Mouse (Mus musculus) midbrain, embryonic 15.5 days (tissue): ENCODE measurements around the gene Tbc1d19. TPM values are rescaled to one million over a fixed set of nuclear protein-coding genes. Genes with fewer than 3 reads are reported as not detected.

Source experiments
- ATAC-seq: fragments of 200-750 bp; cut with Nextera tagmentation; replicated peaks from 2 replicates; pipeline ENCODE4 v1.8.0; 2017; ENCODE audit warnings: moderate TSS enrichment
- H3K27ac ChIP-seq: fragments of 300-500 bp; sonication (generic); 2 replicates; pipeline ENCODE4 v1.5.1; 2015; ENCODE audit warnings: mild to moderate bottlenecking, inconsistent platforms
- H3K27me3 ChIP-seq: fragments of 300-500 bp; sonication (generic); replicated peaks from 2 replicates; pipeline ENCODE4 v1.6.1; 2015; ENCODE audit warnings: inconsistent platforms
- H3K36me3 ChIP-seq: fragments of 300-500 bp; sonication (generic); replicated peaks from 2 replicates; pipeline ENCODE4 v1.6.1; 2015; ENCODE audit warnings: inconsistent platforms
- H3K4me1 ChIP-seq: fragments of 300-500 bp; sonication (generic); 2 replicates; pipeline ENCODE4 v1.6.1; 2015; ENCODE audit warnings: inconsistent platforms
- H3K4me2 ChIP-seq: fragments of 300-500 bp; sonication (generic); 2 replicates; pipeline ENCODE4 v1.6.1; 2015; ENCODE audit warnings: inconsistent platforms, mild to moderate bottlenecking, moderate library complexity
- H3K4me3 ChIP-seq: fragments of 300-500 bp; sonication (generic); 2 replicates; pipeline ENCODE4 v1.5.1; 2015; ENCODE audit warnings: mild to moderate bottlenecking, inconsistent platforms
- H3K9ac ChIP-seq: fragments of 300-500 bp; sonication (generic); 2 replicates; pipeline ENCODE4 v1.6.1; 2015; ENCODE audit warnings: mild to moderate bottlenecking, inconsistent platforms
- H3K9me3 ChIP-seq: fragments of 300-500 bp; sonication (generic); 2 replicates; pipeline ENCODE4 v1.6.1; 2016; ENCODE audit warnings: inconsistent platforms
- WGBS: fragments of 180-500 bp; shearing (Covaris S2); methylation state at CpG from one replicate; pipeline ENCODE4 v1.1.7; 2015; ENCODE audit warnings: mixed read lengths; 5-methylcytosine and 5-hydroxymethylcytosine counted together
- polyA plus RNA-seq: library from polyadenylated mRNA; unstranded; fragments of >200 nt; fragmentation: Nextera tagmentation; extraction: Ambion mirVana; gene quantifications from 2 replicates; pipeline ENCODE4 v1.2.1, GENCODE M21; 2015

Gene Tbc1d19
- polyA plus RNA-seq, 1 experiment from 2014 or later: 66.8 TPM

- 0 out of 2 replicates have a peak, but pooled peaks have one; percentile 30 for ATAC-seq
- no peak overlapping the region for H3K27ac ChIP-seq
- 29% methylated on average over 6 of the region's 6 CpGs for WGBS
These were observed 45.2 kb downstream of the Tbc1d19 start for GRCm38 (mm10) chr5:53854561-53854960.

GRCm38 (mm10) chr5:53856011-53856410 lies 46.6 kb downstream of the Tbc1d19 start:
- no peak for ATAC-seq
- Histone ChIP-seq H3K9me3 (no peaks in the 10 kb centered on the region), H3K9ac (no peak overlapping the region), H3K4me2 (no peak overlapping the region), H3K4me1 (0 out of 2 replicates have a peak, but pooled peaks cover 4% of the 10 kb centered on the region), H3K27ac (no peak overlapping the region), H3K4me3 (no peak overlapping the region), H3K27me3 (no peaks in the 10 kb centered on the region), H3K36me3 (peaks cover 9% of the 10 kb centered on the region; the same call in 1 of the 2 replicates)
- WGBS: 91% methylated on average over 6 of the region's 6 CpGs

More at GRCm38 (mm10) chr5:53854561-53854960, 45.2 kb downstream of the Tbc1d19 start:
- peaks cover 9% of the 10 kb centered on the region; the same call in 1 of the 2 replicates for H3K36me3 ChIP-seq
- H3K4me3 ChIP-seq: no peak overlapping the region
- H3K9ac ChIP-seq: no peak overlapping the region
- H3K4me2 ChIP-seq: no peak overlapping the region
- H3K9me3 ChIP-seq: no peaks in the 10 kb centered on the region
- 0 out of 2 replicates have a peak, but pooled peaks cover 4% of the 10 kb centered on the region for H3K4me1 ChIP-seq
- no peaks in the 10 kb centered on the region for H3K27me3 ChIP-seq

GRCm38 (mm10) chr5:53865146-53865545 lies 55.7 kb downstream of the Tbc1d19 start:
- Histone ChIP-seq H3K9ac (no peak overlapping the region), H3K4me3 (no peak overlapping the region), H3K9me3 (no peaks in the 10 kb centered on the region), H3K36me3 (no peaks in the 10 kb centered on the region), H3K27ac (no peak overlapping the region), H3K27me3 (no peaks in the 10 kb centered on the region), H3K4me2 (no peak overlapping the region), H3K4me1 (no peaks in the 10 kb centered on the region)
- no peak for ATAC-seq
- 82% methylated on average over 5 of the region's 5 CpGs for WGBS

GRCm38 (mm10) chr5:53865991-53866390 lies 56.6 kb downstream of the Tbc1d19 start:
- H3K27me3 ChIP-seq: no peaks in the 10 kb centered on the region
- H3K4me2 ChIP-seq: no peak overlapping the region
- no peaks in the 10 kb centered on the region for H3K4me1 ChIP-seq
- H3K4me3 ChIP-seq: no peak overlapping the region
- ATAC-seq: no peak
- no peaks in the 10 kb centered on the region for H3K36me3 ChIP-seq
- H3K9me3 ChIP-seq: no peaks in the 10 kb centered on the region
- no peak overlapping the region for H3K9ac ChIP-seq
- 91% methylated on average over 6 of the region's 6 CpGs for WGBS
- no peak overlapping the region for H3K27ac ChIP-seq

GRCm38 (mm10) chr5:53871665-53872312 lies 62.4 kb downstream of the Tbc1d19 start:
- H3K9me3 ChIP-seq: no peaks in the 10 kb centered on the region
- no peak overlapping the region for H3K9ac ChIP-seq
- H3K4me1 ChIP-seq: no peaks in the 10 kb centered on the region
- H3K36me3 ChIP-seq: no peaks in the 10 kb centered on the region
- no peak overlapping the region for H3K4me2 ChIP-seq
- WGBS: 27% methylated on average over 6 of the region's 6 CpGs
- H3K27ac ChIP-seq: no peak overlapping the region
- no peak overlapping the region for H3K4me3 ChIP-seq
- H3K27me3 ChIP-seq: no peaks in the 10 kb centered on the region
- ATAC-seq: peak; percentile 84

GRCm38 (mm10) chr5:53874966-53875365 lies 65.6 kb downstream of the Tbc1d19 start:
- H3K9ac ChIP-seq: no peak overlapping the region
- no peaks in the 10 kb centered on the region for H3K4me1 ChIP-seq
- WGBS: 89% methylated on average over 3 of the region's 3 CpGs
- no peaks in the 10 kb centered on the region for H3K9me3 ChIP-seq
- H3K4me2 ChIP-seq: no peak overlapping the region
- ATAC-seq: no peak
- no peaks in the 10 kb centered on the region for H3K27me3 ChIP-seq
- no peak overlapping the region for H3K27ac ChIP-seq
- no peaks in the 10 kb centered on the region; the same call in 1 of the 2 replicates for H3K36me3 ChIP-seq
- no peak overlapping the region for H3K4me3 ChIP-seq

- Histone ChIP-seq H3K4me2 (no peak overlapping the region), H3K4me1 (no peaks in the 10 kb centered on the region), H3K9ac (no peak overlapping the region), H3K27me3 (no peaks in the 10 kb centered on the region), H3K4me3 (no peak overlapping the region), H3K27ac (no peak overlapping the region), H3K9me3 (no peaks in the 10 kb centered on the region), H3K36me3 (no peaks in the 10 kb centered on the region; the same call in 1 of the 2 replicates)
- 68% methylated on average over 4 of the region's 4 CpGs for WGBS
- no peak for ATAC-seq
These were observed 71.3 kb downstream of the Tbc1d19 start for GRCm38 (mm10) chr5:53880724-53881123.

GRCm38 (mm10) chr5:53881381-53881990 lies 72.1 kb downstream of the Tbc1d19 start:
- H3K9me3 ChIP-seq: no peaks in the 10 kb centered on the region
- H3K36me3 ChIP-seq: no peaks in the 10 kb centered on the region; the same call in 1 of the 2 replicates
- H3K27ac ChIP-seq: no peak overlapping the region
- H3K4me2 ChIP-seq: no peak overlapping the region
- H3K4me1 ChIP-seq: no peaks in the 10 kb centered on the region
- no peak overlapping the region for H3K4me3 ChIP-seq
- no peak overlapping the region for H3K9ac ChIP-seq
- WGBS: 85% methylated on average over 4 of the region's 4 CpGs
- H3K27me3 ChIP-seq: no peaks in the 10 kb centered on the region
- ATAC-seq: no peak

- 92% methylated on average over 9 of the region's 9 CpGs for WGBS
- no peaks in the 10 kb centered on the region for H3K9me3 ChIP-seq
- no peak overlapping the region for H3K4me3 ChIP-seq
- H3K4me1 ChIP-seq: no peaks in the 10 kb centered on the region
- 0 out of 2 replicates have a peak, but pooled peaks cover 5% of the 10 kb centered on the region for H3K36me3 ChIP-seq
- H3K9ac ChIP-seq: no peak overlapping the region
- no peak for ATAC-seq
- H3K27ac ChIP-seq: no peak overlapping the region
- no peak overlapping the region for H3K4me2 ChIP-seq
- H3K27me3 ChIP-seq: no peaks in the 10 kb centered on the region
These were observed 92.0 kb downstream of the Tbc1d19 start for GRCm38 (mm10) chr5:53901406-53901805.

- no peak for ATAC-seq
- no peak overlapping the region for H3K9ac ChIP-seq
- WGBS: 86% methylated on average over 3 of the region's 3 CpGs
- H3K4me3 ChIP-seq: no peak overlapping the region
- no peak overlapping the region for H3K27ac ChIP-seq
- H3K9me3 ChIP-seq: no peaks in the 10 kb centered on the region
- no peaks in the 10 kb centered on the region for H3K4me1 ChIP-seq
- H3K27me3 ChIP-seq: no peaks in the 10 kb centered on the region
- no peak overlapping the region for H3K4me2 ChIP-seq
- H3K36me3 ChIP-seq: 0 out of 2 replicates have a peak, but pooled peaks cover 10% of the 10 kb centered on the region
These were observed 93.4 kb downstream of the Tbc1d19 start for GRCm38 (mm10) chr5:53902757-53903156.

- Histone ChIP-seq H3K27me3 (no peaks in the 10 kb centered on the region), H3K36me3 (0 out of 2 replicates have a peak, but pooled peaks cover 10% of the 10 kb centered on the region), H3K4me1 (no peaks in the 10 kb centered on the region), H3K27ac (no peak overlapping the region), H3K9me3 (no peaks in the 10 kb centered on the region; the same call in 1 of the 2 replicates), H3K4me3 (no peak overlapping the region), H3K4me2 (no peak overlapping the region), H3K9ac (no peak overlapping the region)
- ATAC-seq: no peak
- WGBS: 95% methylated on average over 3 of the region's 3 CpGs
These were observed 99.8 kb downstream of the Tbc1d19 start for GRCm38 (mm10) chr5:53909201-53909600.

- Histone ChIP-seq H3K27ac (no peak overlapping the region), H3K9ac (no peak overlapping the region), H3K4me2 (no peak overlapping the region), H3K27me3 (no peaks in the 10 kb centered on the region), H3K9me3 (no peaks in the 10 kb centered on the region), H3K36me3 (no peaks in the 10 kb centered on the region), H3K4me3 (no peak overlapping the region), H3K4me1 (peaks cover 4% of the 10 kb centered on the region)
- 97% methylated on average over 2 of the region's 2 CpGs for WGBS
- ATAC-seq: no peak
These were observed 111.0 kb downstream of the Tbc1d19 start for GRCm38 (mm10) chr5:53920416-53920815.
